Mouse (Mus musculus) lung, adult 10 weeks (tissue): Measurements from ENCODE around the gene Soat2. TPM values are rescaled to one million over a fixed set of nuclear protein-coding genes. Genes with fewer than 3 reads are reported as not detected.

ENCODE experiments used
- polyA plus RNA-seq: library from polyadenylated mRNA; stranded (reverse); fragments of 350-450 nt; fragmentation: Illumina TruSeq; extraction: RNeasy Lipid Tissue Mini Kit (QIAGEN cat#74804); gene quantifications from one replicate; pipeline ENCODE4 v1.2.3, GENCODE M21; 2014; ENCODE audit warnings: low read depth, low replicate concordance; ENCODE audit not compliant: insufficient read depth

Soat2 gene
- polyA plus RNA-seq = 0.20 TPM

DNA sequence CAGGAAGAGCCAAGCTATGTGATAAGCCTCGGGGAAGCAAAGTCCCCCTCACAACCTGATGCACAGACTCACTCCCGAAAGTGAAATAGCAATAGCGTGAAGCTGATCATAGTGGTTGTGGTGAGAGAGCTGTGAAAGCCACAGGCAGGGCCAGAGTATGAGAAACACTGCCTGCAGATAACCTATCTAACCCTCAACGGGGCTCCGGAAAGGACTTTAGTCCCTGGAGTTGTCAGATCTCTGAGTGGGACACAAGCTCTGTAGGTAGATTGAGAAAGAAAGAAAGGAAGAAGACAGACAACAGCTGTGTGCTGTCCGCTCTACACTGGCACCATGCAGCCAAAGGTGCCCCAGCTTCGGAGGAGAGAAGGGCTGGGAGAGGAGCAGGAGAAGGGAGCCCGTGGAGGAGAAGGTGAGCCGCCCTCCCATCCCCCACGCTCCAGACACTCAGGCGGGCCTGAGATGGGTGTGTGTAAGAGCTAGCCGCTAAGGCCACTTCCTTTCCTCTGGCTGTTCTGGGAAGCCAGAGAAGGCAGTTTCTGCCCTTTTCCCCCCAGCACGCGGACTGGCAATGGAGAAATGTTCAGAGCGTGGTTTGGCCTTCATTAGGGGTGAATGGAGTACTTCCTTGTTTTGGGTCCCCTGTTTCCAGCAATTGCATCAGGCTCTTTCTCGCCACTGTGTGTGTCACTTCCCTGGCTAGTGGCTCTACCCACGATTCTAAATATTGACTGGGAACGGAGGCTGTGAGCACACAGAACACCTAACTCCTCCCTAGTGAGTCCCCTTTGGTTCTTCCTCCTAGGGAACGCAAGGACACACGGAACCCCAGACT, at the start of gene Soat2:
Gene Soat2, plus strand, starts transcription at position 226 of the 835 bp plus-strand sequence.

DNA sequence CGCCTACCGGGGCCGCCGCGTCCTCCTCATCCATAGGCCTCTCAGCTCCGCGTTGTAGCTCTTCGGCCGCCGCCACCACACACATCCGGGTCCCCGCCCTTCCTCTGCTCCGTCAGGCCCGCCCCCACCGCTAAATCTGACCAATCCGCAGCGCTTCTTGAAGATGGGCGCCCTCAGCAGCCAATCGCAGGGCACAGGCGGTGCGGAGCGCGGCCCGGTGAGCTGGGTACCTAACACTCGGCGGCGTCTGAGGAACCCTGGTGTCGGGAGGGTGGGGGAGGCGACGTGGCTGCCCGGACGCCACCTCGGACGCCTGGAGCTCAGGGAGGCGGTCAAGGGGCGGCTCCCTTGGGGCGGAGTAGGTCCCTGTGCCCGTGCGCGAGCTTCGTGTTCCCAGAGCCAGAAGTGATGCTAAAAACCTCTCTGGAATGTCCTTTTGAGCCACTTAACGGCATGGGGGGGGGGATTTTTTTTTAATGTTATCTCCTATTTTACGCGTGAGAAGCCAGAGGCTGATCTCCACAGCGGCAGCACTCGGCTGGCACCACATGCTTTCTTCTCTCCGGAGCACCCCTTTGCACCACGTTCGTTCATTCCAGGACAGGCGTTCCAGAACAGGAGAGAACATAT, 14.1 kb upstream of the Soat2 start, which contains the start of gene Spryd3:
Gene Spryd3, minus strand, starts transcription at position 106 of the 630 bp plus-strand sequence.

DNA sequence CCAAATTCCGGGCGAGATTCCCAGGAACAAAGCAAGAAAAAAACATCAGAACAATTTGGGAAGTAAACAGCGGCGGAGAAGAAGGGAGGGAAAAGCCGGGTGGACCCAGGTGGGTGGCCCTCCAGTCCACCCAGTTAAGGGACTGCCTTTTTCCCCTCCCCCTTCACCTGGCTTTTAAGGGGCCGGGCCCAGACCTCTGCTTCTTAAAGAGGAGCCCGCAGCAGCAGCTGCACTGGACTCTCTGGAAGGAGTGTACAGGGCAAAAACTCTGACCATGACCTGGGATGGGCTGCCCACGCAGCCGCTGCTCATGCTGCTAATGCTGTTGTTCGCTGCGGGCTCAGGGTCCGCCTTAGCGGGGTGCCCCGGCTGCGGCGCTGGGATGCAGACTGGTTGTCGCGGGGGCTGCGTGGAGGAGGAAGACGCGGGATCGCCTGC, 6.0 kb upstream of the Soat2 start, which contains the start of gene Igfbp6:
Gene Igfbp6, plus strand, starts transcription at position 89 of the 438 bp plus-strand sequence.

DNA sequence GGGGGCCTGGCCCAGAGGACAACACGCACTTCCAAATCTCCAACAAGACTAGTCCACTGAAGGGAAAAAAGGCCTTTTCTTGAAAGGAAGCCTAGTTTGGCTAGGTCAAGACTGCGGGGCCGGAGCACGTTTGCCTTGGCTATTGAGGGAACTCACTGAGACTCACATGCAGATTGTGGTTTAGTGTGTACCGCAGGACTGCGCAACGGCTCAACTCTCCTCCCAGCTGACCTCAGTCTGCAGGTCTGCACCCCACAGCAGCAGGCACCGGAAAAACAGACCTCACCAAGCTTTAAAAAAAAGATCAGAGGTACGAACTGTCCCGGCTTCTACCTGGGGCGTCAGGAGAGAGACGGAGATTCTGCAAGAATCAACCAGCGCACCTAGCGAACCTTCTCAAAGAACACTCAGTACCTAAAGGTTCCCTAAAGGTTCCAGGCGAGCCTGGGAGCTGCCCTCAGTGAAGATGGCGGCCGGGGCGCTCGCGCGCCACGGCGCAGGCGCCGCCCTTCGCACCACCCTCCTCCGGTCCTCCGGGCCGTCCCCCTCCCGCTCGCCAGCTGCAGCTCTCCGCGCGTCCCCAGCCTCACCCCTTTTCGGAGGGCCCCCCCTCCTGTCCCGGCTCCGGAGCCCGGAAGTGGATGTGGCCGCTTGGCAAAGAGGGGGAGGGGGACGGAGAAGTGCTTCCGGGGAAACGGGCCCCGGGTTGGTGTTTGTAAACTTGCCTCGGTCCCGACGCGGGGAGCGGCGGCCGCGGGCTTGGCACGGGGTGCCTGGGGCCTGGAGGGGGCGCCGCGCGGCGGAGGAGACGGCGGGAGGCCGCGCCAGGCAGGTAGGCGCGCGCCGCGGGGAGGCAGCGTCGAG, 52.9 kb downstream of the Soat2 start, which contains the start of gene Zfp740:
Gene Zfp740, plus strand, starts transcription at position 279 of the 864 bp plus-strand sequence.

DNA sequence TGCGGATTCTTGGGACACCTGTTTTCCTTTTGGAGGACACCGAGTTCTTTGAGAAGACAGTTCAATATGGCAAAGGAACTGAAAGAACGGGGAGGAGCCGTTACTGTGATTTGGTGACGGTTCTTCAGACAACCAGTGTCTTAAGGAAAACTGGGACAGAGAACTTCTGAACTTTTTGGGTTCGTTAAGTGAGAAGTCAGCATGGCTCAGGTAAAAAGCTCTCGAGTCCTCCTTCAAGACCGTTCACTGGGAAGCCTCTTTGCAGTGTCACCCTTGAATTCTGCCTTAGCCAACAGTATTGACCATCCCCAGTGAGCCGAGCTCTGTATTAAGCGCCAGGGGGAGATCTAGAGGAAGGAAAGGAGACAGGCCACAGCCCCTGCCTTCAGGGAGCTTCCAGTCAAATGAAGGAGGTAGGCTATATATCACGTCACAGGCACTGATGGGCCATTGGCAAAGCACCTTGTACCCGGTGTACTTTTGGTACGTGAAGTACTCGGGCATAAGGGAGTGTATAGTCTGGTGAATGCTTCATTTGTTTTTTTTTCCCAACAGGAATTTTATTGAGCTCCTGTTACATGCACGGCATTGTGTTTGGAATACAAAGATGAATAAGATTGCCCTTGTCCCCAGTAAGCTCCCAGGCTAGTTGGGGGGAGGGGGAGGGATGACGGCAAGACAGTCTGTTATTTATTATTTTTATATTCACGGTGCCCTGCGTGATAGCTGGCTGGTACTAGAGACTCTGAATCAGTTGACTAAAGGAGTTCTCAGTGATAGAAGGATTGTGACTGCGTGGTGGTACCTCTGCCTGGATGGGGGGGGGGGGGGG, 54.6 kb downstream of the Soat2 start, which contains the start of gene Csad:
Gene Csad, minus strand, starts transcription at position 51 of the 832 bp plus-strand sequence.

Other genes starting within 250 kb of the Soat2 start
- gene Krt4, start 225.8 kb upstream of the Soat2 start, polyA plus RNA-seq = not detected
- gene Krt79, start 210.2 kb upstream of the Soat2 start, polyA plus RNA-seq = 13.3 TPM
- gene Krt78, start 196.2 kb upstream of the Soat2 start, polyA plus RNA-seq = 0.10 TPM
- 137 TPM for gene Krt8, start 146.0 kb upstream of the Soat2 start, polyA plus RNA-seq
- gene Krt18, start 122.3 kb upstream of the Soat2 start, polyA plus RNA-seq = 91.4 TPM
- gene Eif4b, start 76.8 kb upstream of the Soat2 start, polyA plus RNA-seq = 66.8 TPM
- gene Tns2, start 50.1 kb upstream of the Soat2 start, polyA plus RNA-seq = 166 TPM
- gene Spryd3, start 14.3 kb upstream of the Soat2 start, polyA plus RNA-seq = 27.8 TPM
- 398 TPM for gene Igfbp6, start 6.2 kb upstream of the Soat2 start, polyA plus RNA-seq
- gene Zfp740, start 52.7 kb downstream of the Soat2 start, polyA plus RNA-seq = 35.1 TPM
- gene Csad, start 54.2 kb downstream of the Soat2 start, polyA plus RNA-seq = 26.9 TPM
- 31.0 TPM for gene Itgb7, start 81.4 kb downstream of the Soat2 start, polyA plus RNA-seq
- gene Rarg, start 107.0 kb downstream of the Soat2 start, polyA plus RNA-seq = 32.8 TPM
- gene Gm9918, start 120.0 kb downstream of the Soat2 start, polyA plus RNA-seq = 0.10 TPM
- 38.5 TPM for gene Mfsd5, start 128.9 kb downstream of the Soat2 start, polyA plus RNA-seq
- gene Espl1, start 145.7 kb downstream of the Soat2 start, polyA plus RNA-seq = 1.2 TPM
- 792 TPM for gene Pfdn5, start 175.6 kb downstream of the Soat2 start, polyA plus RNA-seq
- 41.8 TPM for gene Myg1, start 181.2 kb downstream of the Soat2 start, polyA plus RNA-seq
- 13.3 TPM for gene Aaas, start 200.2 kb downstream of the Soat2 start, polyA plus RNA-seq
- gene Sp7, start 216.7 kb downstream of the Soat2 start, polyA plus RNA-seq = not detected